Mouse (Mus musculus) mouse trophoblast stem cell (cell line): ENCODE measurements around the gene Gm14085.
"Not testable (repeated sequence)": the region's sequence is repeated elsewhere in the genome, so short reads cannot be mapped to it uniquely, and the experiment has no call there.

Experiments
- in situ Hi-C, 2 experiments: fragments of 300-500 bp; cut with MseI, MboI; formaldehyde crosslinking; loops; 2 replicates in 1 of 2; 3 replicates in 1 of 2; pipeline ENCODE4 v1.15.1; 2025

The Gm14085 gene

DNA sequence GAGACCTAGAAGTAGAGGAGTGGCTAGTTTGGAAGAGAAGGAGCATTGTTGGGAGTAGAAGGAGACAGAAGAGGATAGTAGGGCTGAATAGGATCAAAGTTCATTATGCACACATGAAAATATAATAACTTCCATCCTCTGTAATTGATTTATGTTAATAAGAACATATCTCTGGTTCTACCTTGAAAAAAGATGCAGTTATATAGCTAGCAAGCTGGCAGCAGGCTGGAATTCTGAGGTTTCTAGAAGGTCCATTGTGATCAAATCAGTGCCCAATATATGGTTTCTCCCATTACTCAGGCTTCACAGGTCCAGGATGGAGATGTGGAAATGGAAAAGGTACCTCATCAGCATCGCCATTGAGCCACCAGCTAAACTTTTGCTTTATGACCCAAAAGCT is at the start of gene Gm14085:
Gm14085 (plus strand) TSS at position 301 of the 400 bp plus-strand sequence.
- in situ Hi-C loops = no loop called here

- in situ Hi-C loops = not testable (repeated sequence)
Measured at GRCm38 (mm10) chr2:122438706-122439482, 45.8 kb upstream of the Gm14085 start.

DNA sequence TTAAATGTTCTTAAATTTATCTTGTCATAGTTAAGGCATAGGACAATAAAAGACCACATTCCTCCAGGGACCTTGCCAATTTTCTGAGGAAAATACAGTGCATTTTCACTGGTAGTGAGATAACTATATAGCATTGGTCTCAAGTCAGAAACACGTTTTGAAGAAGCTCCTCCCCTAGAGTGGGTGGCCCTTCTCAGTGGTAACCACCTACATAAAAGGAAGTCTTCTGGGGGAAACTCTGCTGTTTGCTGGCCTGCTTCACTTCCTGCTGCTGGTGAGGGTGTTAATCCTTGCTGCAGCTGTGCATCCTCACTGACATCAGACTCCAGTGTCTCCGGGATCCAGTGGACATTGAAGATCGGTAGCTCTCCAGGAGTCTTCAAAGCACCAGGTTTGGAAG is 44.2 kb upstream of the Gm14085 start:
- in situ Hi-C loops = not testable (repeated sequence)

DNA sequence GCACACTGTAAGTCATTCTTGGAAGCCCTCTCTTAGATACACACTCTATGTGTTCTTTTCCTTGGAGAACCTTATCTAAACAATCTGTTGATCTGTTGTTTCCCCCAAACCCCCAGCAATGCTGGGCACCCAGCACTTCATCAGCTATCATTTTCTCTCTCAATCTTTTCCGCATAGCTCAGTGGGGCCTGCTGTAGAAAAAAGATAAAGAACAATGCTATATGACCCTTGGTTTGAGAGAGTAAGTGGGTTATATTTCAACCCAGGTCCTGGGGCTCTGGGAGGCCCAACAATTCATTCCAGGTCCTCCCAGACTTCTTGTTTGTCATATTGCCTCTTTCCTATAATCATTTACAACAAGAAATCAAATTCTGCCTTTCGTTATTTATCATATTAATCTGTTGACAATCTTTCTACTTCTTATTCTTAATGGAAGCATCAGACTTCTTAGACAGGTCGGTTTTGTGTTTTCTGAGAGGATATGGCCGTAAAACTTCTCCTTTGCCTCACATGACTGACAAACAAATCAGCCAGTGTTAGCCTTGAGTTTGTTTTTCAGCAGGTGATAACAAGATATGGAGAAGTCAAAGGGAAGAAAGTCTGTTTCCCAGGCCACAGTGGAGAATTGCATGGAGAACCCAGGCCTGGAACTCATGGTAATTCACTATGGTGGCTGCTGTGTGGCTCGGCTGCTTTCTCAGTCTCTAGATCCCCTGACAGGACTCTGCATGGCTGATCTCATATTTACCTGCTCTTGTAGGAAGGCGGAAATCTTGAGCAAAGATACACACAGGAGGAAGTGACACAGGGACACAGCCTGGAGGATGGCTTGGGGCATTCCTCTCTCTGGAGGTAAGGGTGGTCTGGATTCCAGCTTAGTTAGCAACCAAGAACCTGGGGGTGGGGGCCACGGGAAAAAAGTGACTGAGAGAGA is 43.5 kb upstream of the Gm14085 start:
- in situ Hi-C loops = no loop called here

DNA sequence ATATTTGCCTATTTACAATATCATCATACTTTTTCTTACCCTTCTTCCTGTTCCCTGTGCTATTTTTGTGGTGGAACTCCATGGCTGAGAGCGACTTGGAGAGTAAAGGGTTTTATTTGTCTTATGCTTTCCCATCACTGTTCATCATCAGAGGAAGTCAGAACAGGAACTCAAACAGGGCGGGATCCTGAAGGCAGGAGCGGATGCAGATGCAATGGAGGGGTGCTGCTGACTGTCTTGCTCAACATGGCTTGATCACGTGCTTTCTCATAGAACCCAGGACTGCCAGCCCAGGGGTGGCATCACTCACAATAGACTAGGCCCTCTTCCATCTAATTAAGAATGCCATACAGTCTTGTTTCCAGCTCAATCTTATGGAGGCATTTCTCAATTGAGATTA is 34.4 kb upstream of the Gm14085 start:
- in situ Hi-C loops = no loop called here

DNA sequence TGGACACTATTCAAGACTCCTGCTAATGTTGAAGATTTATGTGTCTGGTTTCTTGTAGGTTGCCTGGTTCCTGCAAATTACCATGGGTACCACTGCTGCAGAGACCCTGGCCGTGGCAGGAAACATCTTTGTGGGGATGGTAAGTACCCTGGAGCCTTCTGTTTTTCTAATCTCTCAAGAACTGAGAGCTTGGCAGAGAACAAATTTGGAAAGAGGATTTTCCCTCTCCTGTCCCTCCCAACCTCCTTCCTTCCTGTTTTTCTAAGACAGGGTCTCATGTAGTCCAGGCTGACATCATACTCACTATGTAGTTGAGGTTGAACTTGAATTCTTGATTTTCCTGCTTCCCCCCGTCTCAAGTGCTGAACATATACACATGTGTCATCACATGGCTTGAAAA is 32.3 kb upstream of the Gm14085 start:
- in situ Hi-C loops = no loop called here

DNA sequence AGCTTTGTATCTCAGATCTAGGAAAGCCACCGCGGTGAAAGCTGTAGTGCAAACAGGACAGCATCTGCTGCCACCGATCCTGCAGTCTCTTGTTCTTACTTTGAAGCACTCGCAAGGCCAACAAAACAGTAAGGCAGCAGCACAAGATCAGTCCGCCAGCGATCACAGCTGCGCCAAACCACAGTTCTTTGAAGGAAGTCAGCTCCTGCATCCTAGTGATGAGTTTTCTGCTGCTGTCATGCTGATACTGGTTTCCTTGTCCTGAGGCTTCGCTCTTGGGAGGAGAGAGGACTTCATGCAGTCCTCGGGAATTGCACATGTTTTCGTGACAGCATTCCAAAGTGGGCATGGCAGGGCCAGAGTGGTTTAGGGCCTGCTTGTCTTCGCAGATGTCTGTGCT is 17.8 kb upstream of the Gm14085 start:
- in situ Hi-C loops = loop anchor here in 1 of 2 experiments (10.0 kb wide), 1 partner anchor 82 kb away; no protein-coding TSS in a partner anchor

DNA sequence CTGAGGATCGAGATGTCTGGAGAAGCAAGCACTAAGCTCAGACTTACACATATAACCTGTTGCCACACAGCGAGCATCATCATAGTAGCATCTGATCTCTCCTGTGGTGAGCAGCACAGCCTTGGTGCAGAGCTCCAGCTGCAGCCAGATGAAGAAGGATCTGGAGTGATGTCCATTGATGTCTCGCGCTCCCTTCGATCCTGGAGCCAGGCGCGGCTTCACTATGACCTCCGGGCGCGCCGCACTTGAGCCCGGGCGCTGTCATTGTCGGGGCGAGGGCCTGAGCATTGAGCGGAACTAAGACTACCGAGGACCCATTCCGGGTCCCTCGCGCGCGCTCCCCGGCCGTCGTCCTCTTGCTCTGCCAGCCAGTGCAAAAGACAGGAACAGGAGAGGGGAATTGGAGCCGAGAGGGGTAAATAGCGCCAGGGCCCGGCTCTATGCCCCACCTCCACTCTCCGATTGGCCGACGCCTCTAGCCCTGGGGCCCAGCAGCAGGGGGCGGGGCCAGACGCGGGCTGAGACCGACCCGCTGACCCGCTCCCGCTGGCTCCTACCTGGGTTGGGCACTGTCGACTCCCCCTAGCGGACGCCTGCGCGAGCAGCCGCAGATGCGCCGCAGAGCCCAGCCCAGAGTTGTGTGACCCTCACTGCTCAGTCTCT is 17.3 kb upstream of the Gm14085 start:
- in situ Hi-C loops = loop anchor here in 1 of 2 experiments (10.0 kb wide), 1 partner anchor 83 kb away; no protein-coding TSS in a partner anchor

DNA sequence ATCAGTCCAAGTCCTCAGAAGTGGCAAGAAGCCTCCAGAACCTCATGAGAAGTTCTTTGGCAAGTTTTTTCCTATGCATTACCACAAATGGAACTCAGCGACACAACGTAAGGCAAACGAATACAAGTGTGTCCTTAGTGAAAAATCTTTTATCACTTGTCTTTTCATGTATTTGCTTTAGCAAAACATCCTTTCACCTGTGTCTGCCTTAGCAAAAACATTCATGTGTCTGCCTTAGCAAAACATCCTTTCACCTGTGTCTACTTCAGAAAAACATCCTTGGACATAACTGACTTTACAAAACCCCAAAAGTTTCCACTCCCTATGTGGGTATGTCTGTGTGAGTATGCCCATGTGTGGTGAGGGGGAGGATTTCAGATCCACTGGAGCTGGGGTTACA is 15.5 kb upstream of the Gm14085 start:
- in situ Hi-C loops = loop anchor here in 1 of 2 experiments (10.0 kb wide), 1 partner anchor 84 kb away; no protein-coding TSS in a partner anchor

DNA sequence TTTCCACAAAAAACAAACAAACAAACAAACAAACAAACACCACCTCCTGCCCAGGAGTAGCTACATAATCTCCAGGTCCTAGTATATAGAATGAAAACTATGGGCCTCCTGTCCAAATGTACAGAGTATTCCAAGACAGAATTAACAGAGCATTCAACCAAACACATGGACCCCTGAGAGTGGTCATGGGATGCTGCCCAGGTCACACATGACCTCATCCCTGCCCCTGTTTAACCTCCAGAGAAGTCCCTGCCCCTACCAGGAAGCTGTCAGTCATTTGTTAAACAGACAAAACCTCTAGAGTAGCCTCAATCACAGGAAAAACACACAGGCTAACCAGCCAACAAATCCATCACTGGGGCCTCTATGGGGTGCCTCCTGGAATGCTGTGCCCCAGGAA is 8.2 kb upstream of the Gm14085 start:
- in situ Hi-C loops = loop anchor here in 1 of 2 experiments (10.0 kb wide), 1 partner anchor 92 kb away; no protein-coding TSS in a partner anchor

- in situ Hi-C loops = not testable (repeated sequence)
Measured at GRCm38 (mm10) chr2:122483787-122484186, 954 bp upstream of the Gm14085 start.

- in situ Hi-C loops = not testable (repeated sequence)
Measured at GRCm38 (mm10) chr2:122485654-122486053, 913 bp downstream of the Gm14085 start.

DNA sequence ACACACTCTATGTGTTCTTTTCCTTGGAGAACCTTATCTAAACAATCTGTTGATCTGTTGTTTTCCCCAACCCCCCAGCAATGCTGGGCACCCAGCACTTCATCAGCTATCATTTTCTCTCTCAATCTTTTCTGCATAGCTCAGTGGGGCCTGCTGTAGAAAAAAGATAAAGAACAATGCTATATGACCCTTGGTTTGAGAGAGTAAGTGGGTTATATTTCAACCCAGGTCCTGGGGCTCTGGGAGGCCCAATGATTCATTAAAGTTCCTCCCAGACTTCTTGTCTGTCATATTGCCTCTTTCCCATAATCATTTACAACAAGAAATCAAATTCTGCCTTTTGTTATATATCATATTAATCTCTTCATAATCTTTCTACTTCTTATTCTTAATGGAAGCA is 1.4 kb downstream of the Gm14085 start:
- in situ Hi-C loops = not testable (repeated sequence)

DNA sequence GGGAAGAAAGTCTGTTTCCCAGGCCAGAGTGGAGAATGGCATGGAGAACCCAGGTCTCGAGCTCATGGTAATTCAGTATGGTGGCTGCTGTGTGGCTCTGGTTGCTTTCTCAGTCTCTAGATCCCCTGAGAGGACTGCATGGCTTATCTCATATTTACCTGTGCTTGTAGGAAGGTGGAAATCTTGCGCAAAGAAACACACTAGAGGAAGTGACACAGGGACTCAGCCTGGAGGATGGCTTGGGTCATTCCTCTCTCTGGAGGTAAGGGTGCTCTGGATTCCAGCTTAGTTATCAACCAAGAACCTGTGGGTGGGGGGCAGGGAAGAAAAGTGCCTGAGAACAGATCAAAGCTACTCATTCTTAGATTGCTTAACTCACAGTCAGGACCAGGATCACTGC is 1.9 kb downstream of the Gm14085 start:
- in situ Hi-C loops = no loop called here

DNA sequence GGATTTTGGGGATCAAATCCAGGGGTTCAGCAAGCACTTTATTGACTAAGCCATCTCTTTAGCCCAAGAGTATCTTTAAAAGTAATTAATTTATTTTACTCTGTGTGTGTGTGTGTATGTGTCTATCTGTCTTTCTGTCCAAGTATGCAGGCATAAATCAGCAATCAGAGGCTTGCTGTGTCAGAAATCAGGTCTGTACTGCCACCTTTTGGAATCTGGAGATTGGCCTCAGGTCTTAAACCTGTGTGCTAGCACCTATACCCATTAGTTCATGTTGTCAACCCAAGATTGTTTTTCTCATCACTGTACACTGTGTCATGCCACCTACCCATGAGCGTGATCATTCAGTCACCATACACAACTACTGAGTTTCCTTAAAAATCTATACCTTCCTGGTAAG is 45.0 kb downstream of the Gm14085 start:
- in situ Hi-C loops = not testable (repeated sequence)

GRCm38 (mm10) chr2:122531290-122531689 is 46.5 kb downstream of the Gm14085 start:
- in situ Hi-C loops = no loop called here

DNA sequence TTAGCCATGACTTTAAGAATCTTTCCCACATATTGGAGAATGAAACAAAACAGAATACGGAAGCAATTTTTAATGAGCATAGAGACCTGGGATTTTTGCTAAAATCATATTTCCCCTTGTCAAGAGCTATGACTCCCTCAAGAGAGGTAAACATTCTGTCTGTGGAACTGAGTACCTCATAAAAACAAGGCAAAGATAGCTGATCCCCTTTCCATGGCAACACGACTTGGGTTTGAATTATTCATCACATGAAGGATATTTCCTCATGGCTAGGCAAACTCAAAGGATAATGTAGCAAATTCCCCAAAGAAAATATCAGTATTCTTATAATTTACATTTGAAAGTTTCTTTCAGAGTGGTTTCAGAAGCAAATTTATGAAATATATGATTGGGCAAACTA is 47.0 kb downstream of the Gm14085 start:
- in situ Hi-C loops = no loop called here

DNA sequence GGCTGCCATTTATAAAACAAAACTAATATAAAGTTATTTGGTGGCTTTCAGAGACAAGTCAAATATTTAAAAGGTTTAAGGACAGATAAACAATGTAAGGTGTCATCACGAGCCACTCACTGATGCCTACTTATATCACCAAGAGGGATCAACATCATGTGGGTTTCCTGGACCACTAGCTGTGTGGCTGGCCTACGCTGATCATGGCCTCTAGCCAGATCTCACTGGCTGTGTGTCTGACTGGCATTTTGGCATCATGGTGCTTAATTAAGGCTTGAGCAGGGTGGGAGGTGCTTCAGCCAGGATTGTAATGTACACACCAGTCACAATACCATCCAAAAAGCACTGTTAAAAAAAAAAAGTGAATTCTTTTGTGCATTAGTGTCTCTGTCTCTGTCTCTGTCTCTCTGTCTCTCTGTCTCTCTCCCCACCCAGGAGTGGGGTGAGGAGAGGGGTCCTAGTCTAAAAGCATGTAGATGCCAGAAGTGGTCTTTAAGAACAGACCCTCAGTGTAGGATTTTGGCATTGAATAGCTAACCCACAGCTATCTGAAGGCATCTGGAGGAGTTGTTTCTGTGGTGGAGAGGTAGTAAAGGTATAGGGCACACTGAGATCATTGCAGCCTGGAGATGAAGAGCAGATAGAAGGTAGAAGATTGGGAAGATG is 47.5 kb downstream of the Gm14085 start:
- in situ Hi-C loops = no loop called here

- in situ Hi-C loops = no loop called here
Measured at GRCm38 (mm10) chr2:122532802-122533186, 48.1 kb downstream of the Gm14085 start.

DNA sequence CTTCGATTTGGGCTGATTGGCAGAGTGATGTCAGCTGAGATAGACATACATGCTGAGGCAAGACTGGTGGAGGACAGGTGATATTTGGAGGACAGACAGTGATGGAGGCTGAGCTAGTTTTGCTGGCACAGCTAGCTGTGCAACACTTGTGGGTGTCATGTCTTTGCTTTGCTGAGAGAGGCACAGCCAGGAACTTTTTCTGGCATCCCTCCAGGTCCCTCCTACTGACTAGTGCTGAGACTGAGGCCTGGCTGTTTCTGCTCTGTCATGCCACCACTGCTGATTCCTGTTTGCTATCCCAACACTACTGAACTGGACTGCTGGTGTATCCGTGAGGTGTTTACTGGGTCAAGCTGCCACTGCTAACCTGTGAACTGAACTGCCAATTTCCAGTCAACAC is 48.6 kb downstream of the Gm14085 start:
- in situ Hi-C loops = no loop called here

GRCm38 (mm10) chr2:122534671-122535070 is 49.9 kb downstream of the Gm14085 start:
- in situ Hi-C loops = no loop called here
